Mouse (Mus musculus) natural killer cell, adult 2 months (primary cell): ENCODE data around the gene Ccnd3.
"Not testable (repeated sequence)": the region's sequence is repeated elsewhere in the genome, so short reads cannot be mapped to it uniquely, and the experiment has no call there.

Source experiments
- DNase-seq, 2 experiments: peaks; one replicate each; pipeline ENCODE4 v3.0.0; 2022; ENCODE audit warnings: low spot score in 2 of 2

Gene Ccnd3

GRCm38 (mm10) chr17:47618556-47619311 lies 113.9 kb downstream of the Ccnd3 start:
- no peak for DNase-seq

GRCm38 (mm10) chr17:47622912-47623554 lies 118.2 kb downstream of the Ccnd3 start:
- DNase-seq, result no peak

- not testable (repeated sequence) for DNase-seq
These were observed 119.7 kb downstream of the Ccnd3 start for GRCm38 (mm10) chr17:47624572-47624971.

DNA sequence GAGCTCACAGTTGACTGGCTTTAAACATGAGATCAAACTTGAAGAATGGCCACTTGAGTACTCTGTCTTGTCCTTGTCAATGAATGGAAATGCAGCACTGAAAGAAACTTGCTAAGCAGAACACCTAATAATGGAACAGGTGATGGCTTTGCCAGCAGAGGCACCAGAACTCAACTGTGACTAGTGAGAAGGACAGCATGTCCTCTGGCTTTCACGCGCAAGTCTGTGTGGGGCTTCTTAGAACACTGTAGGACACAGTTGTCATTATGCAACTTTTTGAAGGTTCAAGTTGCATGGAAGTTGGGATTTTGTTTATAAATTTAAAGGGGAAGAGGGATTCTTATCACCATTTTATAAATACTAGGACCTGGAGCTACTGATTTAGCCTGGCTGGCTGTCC lies 120.2 kb downstream of the Ccnd3 start:
- no peak for DNase-seq

DNA sequence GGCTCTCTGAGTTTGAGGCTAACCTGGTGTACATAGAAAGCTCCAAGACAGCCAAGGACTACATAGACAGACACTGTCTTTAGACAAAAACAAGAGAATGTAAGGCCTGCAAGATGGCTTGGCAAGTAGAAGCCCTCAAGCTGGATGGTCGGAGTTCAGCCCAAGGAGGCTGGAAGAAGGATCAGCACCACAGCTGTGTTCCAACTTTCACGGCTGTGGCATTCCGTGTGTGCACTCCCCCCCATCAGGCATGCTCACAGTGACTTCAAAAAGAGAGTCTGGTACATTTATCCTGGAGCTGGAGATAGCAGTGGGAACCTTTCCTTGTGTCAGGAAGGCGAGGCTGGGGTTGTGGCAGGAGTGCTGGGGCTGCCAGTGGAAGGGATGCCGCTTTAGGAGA lies 121.2 kb downstream of the Ccnd3 start:
- no peak for DNase-seq

DNA sequence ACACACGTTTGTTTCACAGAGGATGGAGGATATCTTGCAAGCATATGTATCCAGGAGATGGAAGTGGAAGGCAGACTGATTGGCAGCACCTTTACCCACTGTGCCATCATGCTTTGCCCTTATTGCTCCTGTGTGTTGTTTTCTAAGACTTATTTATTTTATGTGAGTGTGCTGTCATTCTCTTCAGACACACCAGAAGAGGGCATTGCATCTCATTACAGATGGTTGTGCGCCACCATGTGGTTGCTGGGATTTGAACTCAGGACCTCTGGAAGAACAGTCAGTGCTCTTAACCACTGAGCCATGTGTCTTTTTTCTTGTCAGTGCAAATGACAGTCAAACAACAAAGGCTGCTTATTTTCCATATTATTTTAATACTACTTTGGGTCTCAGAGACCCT lies 122.9 kb downstream of the Ccnd3 start:
- no peak for DNase-seq

DNA sequence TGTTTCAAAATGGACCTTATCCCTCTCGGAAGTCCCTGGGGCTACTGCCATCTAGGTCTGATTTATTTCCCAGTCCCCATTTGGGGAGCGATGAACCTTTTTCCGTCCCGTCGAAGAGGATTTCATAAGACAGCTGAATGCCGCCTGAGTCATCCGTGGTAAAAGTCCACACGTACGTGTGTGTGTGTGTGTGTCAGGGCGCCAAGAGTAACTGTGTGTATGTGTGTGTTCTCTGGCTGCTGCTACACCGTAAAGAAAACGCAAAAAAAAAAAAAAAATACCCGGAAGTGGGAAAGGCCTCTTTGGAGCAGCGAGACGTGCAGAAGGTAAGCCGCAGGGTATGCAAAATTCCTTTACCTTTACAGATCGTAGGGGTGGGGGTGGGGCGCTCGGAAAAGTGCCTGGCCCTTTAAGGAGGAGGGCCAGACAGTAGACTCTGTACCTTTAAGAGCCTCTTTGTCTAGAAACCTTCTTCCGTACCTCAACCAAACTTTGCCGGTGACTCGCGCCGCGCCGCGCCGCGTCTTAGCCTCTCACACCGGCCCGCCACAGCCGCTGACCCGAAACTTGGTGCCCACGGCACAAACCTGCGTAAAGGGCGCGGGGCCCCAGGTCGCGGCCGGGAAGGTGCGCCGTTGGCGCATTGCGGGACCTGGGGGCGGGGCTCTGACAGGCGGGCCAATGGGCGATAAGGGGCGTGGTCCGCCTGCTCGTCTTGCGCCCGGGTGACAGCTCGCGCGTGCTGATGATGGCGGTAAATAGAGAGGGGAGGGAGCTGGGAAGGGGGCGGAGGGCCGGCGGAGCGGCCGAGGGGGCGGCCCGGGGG lies 124.2 kb downstream of the Ccnd3 start:
- peak; percentile 85 to 92 for DNase-seq

DNA sequence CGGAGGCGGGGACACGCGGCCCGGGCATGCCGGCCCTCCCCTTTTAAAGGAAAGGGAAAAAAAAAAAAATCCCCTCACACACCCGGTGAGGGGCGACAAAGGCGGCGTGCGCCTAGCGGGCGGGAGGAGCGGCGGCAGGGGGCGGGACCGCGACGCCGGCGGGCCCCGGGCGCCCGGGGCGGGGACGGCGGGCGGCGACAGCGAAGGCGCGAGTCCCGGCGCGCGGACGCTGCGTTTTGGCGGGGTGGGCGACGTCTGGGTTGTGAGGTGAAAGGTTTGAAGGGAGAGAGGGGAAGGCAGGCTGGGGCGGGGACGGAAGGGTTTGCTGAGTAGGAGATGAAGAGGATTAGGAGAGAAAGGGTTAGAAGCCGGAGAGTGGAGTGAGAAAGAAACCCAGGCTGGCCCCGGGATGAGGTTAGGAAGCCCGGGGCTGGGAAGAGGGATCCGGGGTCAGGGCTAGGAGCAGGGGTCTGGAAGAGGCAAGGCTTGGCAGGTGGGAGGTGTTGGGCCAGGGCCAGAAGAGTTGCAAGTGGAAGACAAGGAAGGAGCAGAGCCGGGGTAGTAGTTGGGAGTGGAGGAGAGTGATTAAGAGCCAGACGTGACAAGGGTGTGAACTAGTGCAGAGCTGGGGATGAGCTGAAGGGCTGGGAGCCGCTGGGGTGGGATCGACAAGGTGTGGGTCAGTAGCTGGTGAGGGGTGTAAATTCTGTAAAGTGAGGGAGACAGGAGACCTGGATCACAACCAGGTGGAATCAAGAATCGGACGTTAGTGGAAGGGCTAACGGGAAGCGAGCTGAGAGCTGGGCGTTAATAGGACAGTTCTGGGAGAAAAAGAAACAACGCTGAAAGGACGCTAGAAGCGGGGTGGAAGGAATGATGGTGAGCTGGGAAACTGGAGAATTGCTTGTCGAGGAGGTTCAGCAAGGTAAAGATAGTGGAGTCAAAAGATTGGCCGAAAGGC lies 125.1 kb downstream of the Ccnd3 start:
- peak; percentile 5 for DNase-seq

DNA sequence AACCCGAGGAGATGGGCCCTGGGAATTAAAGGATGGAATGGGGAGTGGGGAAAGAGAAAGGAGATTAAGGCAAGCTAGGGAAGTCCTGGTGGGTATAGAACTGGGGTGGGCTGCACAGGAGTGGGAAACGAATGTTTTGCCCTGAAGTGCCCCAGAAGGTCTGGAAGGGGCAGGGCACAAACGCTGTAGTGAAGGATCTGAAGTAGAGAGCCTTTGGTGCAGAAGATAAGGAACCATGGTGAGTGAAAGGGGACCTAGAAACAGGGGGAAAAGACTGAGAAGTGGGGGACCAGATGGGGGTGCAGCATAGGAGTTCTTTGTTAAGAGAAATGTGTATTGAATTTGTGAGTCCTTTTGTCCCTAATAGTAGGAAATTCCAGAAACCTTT lies 125.8 kb downstream of the Ccnd3 start, which contains the start of gene Usp49:
TSS of gene Usp49 (plus strand) at position 13 of the 388 bp plus-strand sequence.
- DNase-seq, result no peak

DNA sequence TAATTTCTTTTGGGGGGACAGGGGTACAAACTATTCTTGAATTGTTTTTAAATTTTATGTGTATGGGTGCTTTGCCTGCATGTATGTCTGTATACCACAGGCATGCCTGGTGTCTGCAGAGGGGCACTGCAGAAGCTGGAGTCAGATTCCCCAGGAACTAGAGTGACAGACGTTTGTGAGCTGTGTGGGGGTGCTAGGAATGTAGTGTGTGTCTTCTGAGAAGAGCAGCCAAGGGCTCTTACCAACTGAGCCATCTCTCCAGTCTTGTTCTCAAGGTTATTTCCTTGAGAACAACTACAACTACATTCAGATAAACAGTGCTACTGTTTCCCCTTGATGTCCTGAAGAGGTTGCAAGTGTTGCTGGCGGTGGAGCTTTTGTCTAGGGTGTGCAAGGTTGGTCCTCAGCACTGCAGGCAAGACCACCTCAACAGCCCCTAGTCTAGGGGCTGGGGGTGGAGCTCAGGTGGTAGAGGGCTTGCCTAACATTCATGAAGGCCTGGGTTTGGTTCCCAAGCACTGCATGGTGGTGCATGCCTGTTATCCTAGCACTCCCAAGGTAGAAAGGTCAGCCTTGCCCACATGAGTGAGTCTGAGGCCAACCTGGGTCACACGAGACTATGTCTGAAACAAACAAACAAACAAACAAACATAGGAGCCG lies 127.5 kb downstream of the Ccnd3 start:
- DNase-seq, result no peak

- no peak for DNase-seq
These were observed 129.3 kb downstream of the Ccnd3 start for GRCm38 (mm10) chr17:47633999-47634770.

- no peak for DNase-seq
These were observed 138.1 kb downstream of the Ccnd3 start for GRCm38 (mm10) chr17:47642992-47643391.

GRCm38 (mm10) chr17:47646683-47647082 lies 141.8 kb downstream of the Ccnd3 start:
- peak; percentile 69 to 75 for DNase-seq

GRCm38 (mm10) chr17:47648966-47649365 lies 144.1 kb downstream of the Ccnd3 start:
- no peak for DNase-seq
